Mouse (Mus musculus) gastrocnemius, postnatal 36 days (tissue): ENCODE measurements around the gene Ankrd6. TPM values are rescaled to one million over a fixed set of nuclear protein-coding genes. Genes with fewer than 3 reads are reported as not detected.
"Not testable (repeated sequence)": the region's sequence is repeated elsewhere in the genome, so short reads cannot be mapped to it uniquely, and the experiment has no call there.

ENCODE experiments used
- DNase-seq, 2 experiments: peaks; one replicate each; pipeline ENCODE4 v3.0.0; 2022
- intact Hi-C: fragments of 180-260 bp; cut with DNase I; formaldehyde crosslinking; loops from one replicate; pipeline ENCODE4 v1.15.1; 2025
- long read RNA-seq, 2 experiments: library from polyadenylated mRNA; stranded (forward); transcript quantifications; one replicate each; pipeline ENCODE4 v2.0.0; 2021
- total RNA-seq, 2 experiments: library from RNA; stranded (reverse); gene quantifications; 2 replicates each; pipeline ENCODE4 v1.2.3; 2021

Gene Ankrd6
- total RNA-seq: 1 to 10 TPM; 3.3 to 4.1 TPM
- long read RNA-seq, experiment 1, partial matches to known transcripts: 0 of 1 reads
- long read RNA-seq, experiment 1, other reads (novel, unspliced or antisense): 1 of 1 reads
- long read RNA-seq, experiment 2, full-length matches to known transcripts: 1 of 2 reads
- long read RNA-seq, experiment 2, partial matches to known transcripts: 0 of 2 reads
- long read RNA-seq, experiment 2, other reads (novel, unspliced or antisense): 1 of 2 reads

DNA sequence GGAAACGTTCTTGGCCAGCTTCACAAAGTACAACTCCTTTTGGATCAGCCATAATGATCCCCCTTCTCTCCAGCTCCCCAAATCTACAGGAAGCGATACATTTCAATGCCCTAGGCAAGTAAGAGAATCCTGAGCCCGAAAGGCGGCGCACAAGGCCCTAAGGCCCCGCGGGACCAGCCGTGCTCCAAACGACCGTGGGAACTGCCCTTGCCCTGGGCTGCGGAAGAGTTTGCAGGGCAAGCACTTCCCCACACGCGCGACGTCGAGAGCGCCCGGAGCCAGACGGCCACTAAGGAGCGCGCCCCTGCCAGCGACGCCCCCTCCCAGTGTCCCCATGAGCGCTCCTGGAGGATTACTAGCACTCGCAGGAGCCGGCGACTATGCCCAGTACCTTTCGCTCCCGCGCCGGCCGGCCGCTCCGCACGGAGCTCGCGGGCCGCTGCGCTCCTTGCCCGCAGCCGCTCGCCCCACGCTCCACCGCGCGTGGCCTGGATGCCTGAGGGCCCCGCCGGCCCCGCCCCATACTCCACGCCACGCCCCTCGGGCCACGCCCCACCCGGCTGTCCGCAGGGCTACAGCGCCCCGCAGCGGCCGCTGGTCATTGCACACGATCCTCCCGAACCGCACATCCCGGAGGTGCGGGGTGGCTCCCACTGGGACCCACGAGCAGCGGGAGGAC, at the start of gene Ankrd6:
Gene Ankrd6, minus strand, starts transcription at position 486 of the 679 bp plus-strand sequence.
- DNase-seq: peak; percentile 65 to 69
- intact Hi-C loops: loop anchor here (5.0 kb wide), 4 partner anchors 72 to 203 kb away; no protein-coding TSS in a partner anchor

DNA sequence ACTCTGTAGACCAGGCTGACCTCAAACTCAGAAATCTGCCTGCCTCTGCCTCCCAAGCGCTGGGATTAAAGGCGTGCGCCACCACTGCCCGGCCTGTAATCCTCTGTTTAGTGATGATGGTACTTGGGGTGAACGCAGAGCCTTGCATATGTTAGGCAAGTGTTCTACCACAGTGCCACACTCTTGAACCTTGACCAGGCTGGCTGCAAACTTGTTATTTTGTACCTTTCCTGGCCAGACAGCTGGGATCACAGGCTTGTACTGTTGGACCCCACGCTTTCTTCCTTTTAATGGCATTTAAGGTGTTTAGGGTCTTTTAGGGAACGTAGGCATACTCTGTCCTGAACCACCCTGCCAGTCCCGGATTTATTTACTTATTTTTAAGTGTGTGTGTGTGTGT, 48.4 kb upstream of the Ankrd6 start:
- no peak for DNase-seq
- intact Hi-C loops: no loop called here

DNA sequence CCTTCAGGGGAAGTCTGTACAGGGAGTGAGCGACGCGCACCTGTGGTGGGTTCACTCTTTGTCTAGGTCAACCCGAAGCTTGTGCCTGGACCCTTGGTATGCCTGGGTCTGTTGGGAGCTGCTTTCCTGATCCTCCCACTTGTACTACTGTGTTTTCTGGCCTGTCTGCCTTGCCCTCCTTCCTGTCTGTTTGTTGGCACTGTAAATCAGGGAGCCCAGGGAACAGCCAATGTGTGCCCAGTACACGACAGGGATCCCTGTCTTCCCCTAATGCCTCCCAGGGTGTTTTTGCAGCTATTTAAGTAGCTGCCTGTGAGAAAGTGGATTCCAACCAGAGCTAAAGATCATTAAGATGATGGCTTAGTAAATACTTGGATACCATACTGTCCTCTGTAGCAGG, 46.9 kb upstream of the Ankrd6 start:
- DNase-seq: no peak
- intact Hi-C loops: no loop called here

DNA sequence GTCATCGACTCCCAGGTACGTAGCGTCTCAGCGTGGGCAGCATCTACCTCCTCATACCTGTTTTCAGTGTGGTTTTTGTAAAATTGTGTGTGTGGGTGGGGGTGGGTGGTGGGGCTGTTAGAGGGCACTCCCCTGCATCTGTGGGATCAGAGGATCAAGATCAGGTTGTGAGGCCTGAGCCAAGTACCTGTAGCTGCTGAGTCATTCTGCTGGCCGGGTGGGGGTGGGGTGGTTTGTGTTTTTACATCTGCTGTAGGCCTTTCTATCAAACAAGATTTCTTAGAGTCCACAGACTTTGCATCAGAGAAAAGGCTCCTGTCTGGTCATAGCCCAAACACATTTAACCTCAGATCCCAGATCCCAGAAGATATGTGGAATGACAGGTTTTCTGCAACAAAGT, 45.4 kb upstream of the Ankrd6 start:
- intact Hi-C loops: no loop called here
- no peak for DNase-seq

DNA sequence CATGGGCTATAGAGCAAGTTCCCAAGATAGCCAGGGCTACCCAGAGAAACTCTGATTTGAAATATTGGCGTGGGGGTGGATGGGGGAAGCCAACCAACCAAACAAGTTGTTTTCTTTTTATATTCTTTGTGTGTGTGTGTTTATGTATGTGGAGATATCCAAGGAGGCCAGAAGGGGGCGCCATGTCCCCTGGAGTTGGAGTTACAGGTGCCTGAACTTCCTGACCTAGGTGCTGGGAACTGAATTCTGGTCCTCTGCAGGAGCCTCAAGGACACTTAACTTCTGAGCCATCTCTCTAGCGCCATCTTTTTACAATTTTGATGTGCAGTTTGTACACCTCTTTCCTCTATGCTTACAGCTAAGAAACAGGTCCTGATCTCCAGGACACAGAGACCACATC, 43.5 kb upstream of the Ankrd6 start:
- no peak for DNase-seq
- intact Hi-C loops: no loop called here

DNA sequence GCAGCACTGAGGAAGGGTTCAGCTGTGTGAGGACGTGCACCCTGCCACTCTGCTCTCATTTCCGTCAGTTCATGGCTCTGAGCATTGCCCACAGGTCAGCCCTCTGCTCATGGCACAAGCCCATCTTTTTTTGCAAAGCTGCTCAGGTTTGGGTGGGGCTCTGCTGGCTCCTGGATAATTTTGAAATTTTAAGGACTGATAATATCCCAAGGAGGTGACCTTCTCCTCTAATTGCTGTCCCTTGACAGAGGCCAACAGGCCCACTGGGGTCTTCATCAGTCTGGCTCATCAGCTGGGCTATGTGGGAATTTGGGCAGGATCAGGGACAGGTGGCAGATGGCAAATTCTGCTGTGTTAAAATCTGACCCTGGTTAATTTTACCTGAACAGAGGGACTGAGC, 38.7 kb upstream of the Ankrd6 start:
- no peak for DNase-seq

DNA sequence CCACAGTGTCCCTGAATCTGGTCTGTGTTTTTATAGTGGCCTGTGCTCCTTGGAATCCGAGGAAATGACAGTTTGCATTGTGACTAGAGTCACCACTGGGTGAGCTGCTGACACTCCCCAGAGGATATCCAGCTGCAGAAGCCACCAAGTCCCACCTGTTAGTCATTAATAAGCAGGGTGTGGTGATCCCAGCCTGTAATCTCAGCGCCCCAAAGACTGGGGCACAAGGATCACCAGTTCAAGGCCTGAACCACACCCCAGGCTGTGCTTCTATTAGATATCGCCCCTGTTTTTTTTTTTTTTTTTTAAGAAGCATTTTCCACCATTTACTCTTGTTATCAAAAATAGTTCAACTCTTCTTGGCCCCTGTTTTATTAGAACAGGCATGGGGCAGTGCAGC, 36.4 kb upstream of the Ankrd6 start:
- no peak for DNase-seq
- intact Hi-C loops: no loop called here

More for the DNA sequence above, 38.7 kb upstream of the Ankrd6 start:
- intact Hi-C loops: no loop called here

DNA sequence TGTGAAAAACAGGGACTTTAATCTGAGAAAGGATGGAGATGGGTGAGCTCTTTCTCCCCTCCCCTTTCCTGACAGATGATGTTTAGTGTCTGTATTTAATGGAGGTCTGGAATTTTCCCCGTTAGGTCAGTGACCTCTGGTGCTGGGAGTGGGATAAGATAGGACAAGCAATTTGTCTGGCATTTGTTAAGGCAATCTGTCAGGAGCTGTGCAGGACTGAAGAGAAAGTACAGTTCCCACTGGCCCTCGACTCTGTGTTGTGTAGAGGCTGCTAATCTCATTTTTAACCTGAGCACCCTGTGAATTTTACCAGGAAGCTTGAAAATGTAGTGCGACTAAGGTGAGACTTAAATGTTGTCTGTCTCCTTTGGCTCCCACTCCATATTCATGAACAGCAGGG, 35.0 kb upstream of the Ankrd6 start:
- intact Hi-C loops: no loop called here
- DNase-seq: no peak

DNA sequence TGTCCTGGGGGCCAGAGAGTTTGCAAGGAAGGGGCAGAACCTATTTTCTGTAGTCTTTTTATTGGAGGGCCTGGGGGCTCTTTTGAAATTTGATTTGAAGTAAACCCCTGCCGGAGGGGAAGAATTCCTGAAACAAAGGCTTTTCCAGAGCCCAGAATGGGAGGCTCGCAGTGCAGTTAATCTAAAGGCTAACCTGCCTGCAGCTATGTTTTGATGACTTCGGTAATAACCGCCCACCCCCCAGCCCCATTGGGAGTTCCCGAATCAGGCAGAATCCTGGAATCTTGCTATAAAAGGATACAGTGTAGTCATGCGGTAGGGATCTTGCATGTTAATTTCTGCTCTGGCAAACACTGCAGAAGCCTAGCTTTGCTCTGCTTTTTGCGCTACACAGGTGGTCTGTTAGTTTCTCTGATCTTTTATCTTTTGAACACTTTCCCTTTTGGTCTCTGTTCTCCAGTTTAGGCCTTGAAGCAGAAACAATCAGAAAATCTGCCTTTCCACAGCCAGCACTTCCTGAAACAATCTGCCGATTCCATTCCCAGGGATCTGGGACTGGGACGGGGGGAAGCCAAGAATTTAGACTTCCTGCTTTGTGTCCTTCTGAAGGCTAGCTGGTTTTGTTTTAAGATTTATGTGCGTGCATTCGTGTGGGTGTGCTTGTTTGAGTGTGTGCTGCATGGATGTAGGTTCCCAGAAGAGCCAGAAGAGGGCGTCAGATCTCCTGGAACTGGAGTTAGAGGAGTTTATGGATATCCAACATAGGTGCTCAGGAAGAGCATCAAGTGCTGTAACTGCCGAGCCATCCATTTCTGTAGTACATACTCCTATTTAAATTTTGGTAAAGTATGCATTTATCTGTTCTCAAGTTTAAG, 34.4 kb upstream of the Ankrd6 start:
- intact Hi-C loops: loop anchor here (5.0 kb wide), 1 partner anchor 32 kb away; no protein-coding TSS in a partner anchor
- no peak for DNase-seq

DNA sequence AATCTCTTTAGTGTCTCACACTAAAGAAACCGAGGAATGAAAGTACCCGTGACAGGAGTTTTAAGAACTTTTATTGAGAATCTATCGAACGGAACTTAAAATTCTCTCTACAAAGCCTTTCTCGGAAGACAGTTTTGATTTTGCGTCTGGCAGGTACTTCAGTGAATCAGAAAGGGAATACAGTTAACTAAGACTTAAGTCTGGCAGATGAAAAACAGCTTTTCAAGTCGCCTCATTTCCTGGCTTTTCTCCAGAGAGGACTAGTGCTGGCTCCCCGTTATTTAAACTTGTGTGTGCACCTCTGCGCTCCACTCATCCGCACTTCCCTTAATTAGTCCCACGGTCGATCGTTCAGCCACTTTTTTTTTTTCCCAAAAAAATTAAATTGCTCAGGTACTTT, 33.6 kb upstream of the Ankrd6 start:
- DNase-seq: no peak
- intact Hi-C loops: loop anchor here (5.0 kb wide), 1 partner anchor 33 kb away; no protein-coding TSS in a partner anchor

DNA sequence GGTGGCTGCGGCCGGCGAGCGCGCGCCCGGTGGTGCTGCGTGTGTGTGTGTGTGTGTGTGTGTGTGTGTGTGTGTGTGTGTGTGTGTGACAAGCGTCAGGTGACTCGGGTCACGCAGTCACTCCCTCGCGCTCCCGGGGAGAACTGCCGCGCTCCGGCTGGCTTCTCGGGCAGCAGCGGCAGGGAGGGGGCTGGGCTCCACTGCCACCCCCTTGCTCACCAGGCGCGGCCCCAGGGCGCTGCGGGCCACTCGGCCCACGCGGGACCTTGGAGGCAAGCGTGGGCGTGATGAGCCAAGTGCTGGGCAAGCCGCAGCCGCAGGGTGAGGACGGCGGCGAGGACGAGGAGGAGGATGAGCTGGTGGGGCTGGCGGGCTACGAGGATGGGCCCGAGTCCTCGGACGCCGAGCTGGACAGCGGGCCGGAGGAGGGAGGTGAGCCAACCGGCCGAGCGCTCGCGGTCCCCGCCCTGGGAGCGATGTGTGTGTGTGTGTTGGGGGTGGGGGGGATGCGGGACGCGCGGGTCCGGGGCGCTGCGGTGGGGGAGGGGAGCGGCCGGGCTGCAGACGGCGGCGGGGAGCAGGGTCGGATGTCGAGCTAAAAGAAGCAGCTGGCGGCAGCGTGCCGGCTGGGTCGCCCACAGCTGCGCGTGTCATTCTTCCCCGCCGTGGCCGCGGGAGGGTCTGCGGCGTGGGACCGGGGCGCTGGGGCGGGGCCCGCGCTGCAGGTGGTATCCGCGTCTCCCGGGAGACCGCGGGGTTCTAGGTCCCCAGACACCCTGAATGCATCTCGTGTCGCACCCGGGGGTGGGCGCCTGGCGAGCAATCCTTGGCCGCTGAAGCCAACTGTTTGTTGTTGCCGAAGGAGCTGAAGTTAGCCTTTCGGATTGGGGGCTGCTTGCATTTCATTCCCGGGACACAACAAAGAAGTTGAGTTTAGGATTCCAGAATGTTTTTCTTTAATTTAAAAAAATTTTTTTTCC, 32.8 kb upstream of the Ankrd6 start:
- intact Hi-C loops: loop anchor here (5.0 kb wide), 1 partner anchor 34 kb away; no protein-coding TSS in a partner anchor

DNA sequence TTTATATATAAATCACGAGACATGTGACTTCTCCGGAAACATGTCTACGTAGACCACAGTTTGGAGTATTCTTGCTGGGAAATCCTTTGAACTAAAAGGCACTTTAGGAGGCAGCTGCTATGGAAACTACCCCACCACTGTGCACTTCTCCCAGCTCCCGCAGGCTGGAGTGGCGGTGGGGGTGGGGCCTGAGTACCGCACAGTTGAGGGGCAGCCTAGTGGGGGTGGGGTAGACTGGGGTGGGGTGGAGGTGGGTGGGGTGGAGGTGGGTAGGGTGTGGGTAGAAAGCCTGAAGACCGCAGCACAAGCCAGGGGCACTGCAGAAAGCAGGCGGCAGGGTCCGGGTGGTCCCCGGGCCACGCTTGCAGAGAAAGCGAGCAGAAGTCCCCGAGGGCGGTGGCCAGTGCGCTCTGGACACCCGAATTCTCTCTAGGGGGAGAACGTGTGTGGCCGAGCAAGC, 32.1 kb upstream of the Ankrd6 start, which contains the start of gene Rragd:
Gene Rragd, plus strand, starts transcription at position 322 of the 460 bp plus-strand sequence.
- intact Hi-C loops: loop anchor here (5.0 kb wide), 1 partner anchor 35 kb away; no protein-coding TSS in a partner anchor
- peak in 1 of 2 experiments; percentile 13 for DNase-seq

More for the DNA sequence above, 32.8 kb upstream of the Ankrd6 start:
- peak; percentile 43 to 59 for DNase-seq

DNA sequence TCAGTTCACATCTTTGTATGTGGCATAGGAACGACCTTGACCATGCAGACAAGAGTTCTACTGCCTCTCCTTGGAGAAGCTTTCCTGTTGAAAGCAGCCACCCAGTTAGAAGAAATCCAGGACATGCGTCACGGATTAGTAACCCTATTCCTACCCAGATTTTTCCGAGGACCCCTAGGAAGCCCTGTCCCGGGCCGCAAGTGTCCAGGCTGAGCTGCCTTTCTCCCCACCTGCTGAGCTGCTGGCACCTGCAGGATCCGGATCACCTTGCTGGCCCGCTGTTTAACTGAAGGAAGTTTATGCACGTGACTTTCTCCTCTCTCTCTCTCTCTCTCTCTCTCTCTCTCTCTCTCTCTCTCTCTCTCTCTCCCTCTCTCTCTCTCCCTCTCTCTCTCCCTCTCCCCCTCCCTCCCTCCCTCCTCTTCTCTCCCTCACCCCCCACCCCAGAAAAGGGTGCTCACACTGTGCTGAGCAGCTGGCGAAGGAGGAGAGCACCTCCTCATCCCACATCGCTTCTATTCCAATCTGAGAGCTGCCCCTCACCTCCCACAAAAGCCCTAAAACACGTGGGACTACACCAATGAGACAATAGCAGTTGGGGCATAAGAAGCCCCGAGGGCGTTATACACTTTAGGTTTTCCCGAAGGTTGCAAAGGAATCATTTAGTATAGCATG, 31.5 kb upstream of the Ankrd6 start:
- intact Hi-C loops: loop anchor here (5.0 kb wide), 1 partner anchor 35 kb away; no protein-coding TSS in a partner anchor
- no peak for DNase-seq

DNA sequence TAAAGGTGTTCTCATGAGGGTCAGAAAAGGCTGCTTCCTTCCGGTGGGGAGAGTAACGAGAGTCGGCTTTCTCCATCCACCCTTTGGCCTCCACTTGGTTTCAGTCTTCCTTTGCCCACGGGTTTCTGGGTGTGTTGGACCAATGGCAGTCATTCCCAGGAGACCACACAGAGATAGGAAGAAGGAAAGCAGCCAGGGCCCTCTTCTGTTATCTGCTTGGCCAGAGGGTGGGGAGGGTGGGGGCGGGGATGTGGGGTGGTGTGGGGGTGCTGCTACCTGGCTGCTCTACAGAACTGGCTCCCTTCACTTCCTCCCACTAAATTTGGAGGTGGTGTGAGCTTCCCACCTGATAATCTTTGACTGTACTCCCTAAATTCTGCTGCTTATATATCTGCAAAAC, 31.0 kb upstream of the Ankrd6 start:
- intact Hi-C loops: loop anchor here (5.0 kb wide), 1 partner anchor 36 kb away; no protein-coding TSS in a partner anchor
- DNase-seq: no peak

DNA sequence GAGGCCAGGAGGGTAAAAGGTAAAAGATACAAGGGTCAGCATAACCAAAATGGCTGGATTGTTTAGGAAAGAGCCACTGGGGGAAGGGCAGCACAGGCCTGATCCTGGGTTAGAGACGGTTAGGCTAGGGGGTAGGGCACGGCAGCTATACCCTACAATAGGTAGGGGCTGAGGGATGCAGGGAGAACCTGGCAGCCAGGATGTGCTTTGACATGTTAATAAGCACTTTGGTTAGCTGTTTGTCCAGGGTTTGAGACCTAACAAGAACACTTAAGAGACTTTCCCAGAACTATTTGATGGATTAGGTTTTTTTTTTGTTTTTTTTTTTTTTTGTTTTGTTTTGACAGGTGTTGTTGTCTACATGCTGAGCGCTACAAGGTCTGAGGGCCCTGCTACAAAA, 29.4 kb upstream of the Ankrd6 start:
- DNase-seq: no peak
- intact Hi-C loops: loop anchor here (5.0 kb wide), 1 partner anchor 37 kb away; no protein-coding TSS in a partner anchor

DNA sequence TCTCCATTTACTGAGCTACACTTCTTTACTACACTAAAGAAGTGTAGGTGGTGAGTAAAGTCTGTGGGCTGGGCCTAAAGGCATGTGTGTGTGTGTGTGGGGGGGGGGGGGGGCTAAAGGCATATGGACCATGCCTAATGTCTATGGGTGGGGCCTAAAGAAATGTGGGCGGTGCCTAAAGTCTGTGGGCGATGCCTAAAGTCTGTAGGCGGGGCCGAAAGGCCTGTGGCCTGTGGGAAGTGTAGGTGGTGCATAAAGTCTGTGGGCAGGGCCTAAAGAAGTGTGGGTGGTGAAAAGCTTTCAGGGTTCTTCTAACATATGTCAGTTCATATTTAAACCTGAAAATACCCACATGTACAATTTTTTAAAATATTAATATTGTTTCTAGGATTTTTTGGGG, 26.7 kb upstream of the Ankrd6 start:
- intact Hi-C loops: no loop called here

DNA sequence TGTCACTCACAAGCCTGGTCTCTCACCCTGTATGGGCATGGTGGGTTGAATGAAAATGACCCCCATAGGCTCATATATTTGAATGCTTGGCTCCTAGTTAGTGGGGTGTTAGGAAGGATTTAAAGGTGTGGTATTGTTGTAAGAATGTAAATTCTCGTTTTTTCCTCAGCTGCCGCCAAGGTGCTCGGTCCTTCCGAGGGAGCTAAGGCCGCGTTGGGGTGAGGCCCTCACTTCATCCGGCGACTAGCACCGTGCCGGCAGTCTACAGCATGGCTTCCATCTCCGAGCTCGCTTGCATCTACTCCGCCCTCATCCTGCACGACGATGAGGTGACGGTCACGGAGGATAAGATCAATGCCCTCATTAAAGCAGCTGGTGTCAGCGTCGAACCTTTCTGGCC, 14.0 kb upstream of the Ankrd6 start:
- intact Hi-C loops, DNase-seq: not testable (repeated sequence)

More for the DNA sequence above, 26.7 kb upstream of the Ankrd6 start:
- DNase-seq: no peak

DNA sequence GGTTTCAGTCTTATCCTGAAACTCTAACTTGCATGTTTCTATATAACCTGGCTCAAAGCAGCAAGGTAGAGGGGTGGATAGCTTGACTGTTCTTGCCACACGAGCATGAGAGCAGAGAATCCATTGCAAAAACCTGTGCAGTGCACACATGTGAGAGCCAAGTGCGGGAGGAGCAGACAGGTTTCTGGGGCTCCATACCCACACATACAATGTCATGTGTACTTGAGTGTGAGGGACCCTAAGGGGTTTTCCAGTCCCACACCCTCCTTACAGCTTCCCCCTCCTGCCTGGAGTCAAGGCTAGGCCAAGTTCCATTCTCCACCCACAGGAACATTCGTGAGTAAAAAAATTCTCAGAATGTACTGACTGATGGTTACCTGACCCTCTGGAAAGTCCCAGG, 10.8 kb upstream of the Ankrd6 start:
- intact Hi-C loops: no loop called here
- no peak for DNase-seq

DNA sequence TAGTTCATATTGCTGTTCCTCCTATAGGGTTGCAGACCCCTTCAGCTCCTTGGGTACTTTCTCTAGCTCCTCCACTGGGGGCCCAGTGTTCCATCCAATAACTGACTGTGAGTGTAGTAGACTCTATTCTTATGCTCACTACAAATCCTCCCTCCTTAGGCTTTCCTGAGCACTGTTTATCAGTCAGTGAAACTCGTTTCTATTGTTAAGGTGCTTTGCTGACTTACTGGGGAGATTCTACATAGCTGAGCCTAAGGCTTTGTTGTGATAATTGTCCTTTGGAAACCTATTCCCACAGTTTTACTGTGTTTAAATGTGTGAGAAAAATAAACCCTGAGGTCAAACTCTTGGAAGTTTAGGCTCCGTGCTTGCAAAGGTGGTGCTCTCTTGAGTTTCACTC, 5.8 kb upstream of the Ankrd6 start:
- intact Hi-C loops: no loop called here
- no peak for DNase-seq
